In genomic region chr8:102223097-102223496, GRCm38 (mm10) we compare ENCODE assay signal across 33 mouse cellular contexts.
"Had no signal": no experiment of that assay in that cellular context is flagged by ENCODE, and none has a peak within 500 bp of the region (broad histone marks: within the 10 kb centered on the region; RNA-seq: fewer than 3 reads in every experiment).

No protein-coding gene starts in this region.

- H3K4me2 ChIP-seq: heart, embryonic 11.5 days; heart, embryonic 12.5 days; heart, embryonic 13.5 days; heart, embryonic 15.5 days; hindbrain, embryonic 12.5 days; hindbrain, embryonic 13.5 days; hindbrain, embryonic 14.5 days; hindbrain, embryonic 15.5 days; intestine, embryonic 15.5 days had no signal

- ATAC-seq: hindbrain, embryonic 16.5 days; hindbrain, postnatal 0 days; inflammation-experienced regulatory T-cells, adult 6 months; intestine, embryonic 15.5 days; intestine, embryonic 16.5 days; intestine, postnatal 0 days had no signal

- H3K27ac ChIP-seq: heart, embryonic 10.5 days; heart, embryonic 13.5 days; heart, embryonic 15.5 days; hindbrain, embryonic 10.5 days; hindbrain, embryonic 12.5 days; hindbrain, embryonic 13.5 days; hindbrain, embryonic 14.5 days; hindbrain, embryonic 15.5 days; hindbrain, postnatal 0 days; intestine, embryonic 15.5 days; kidney, postnatal 0 days; layer of hippocampus, adult 2 months; left cerebral cortex, adult 2 months had no signal

- H3K4me1 ChIP-seq: heart, embryonic 10.5 days; heart, embryonic 12.5 days; heart, embryonic 13.5 days; heart, embryonic 15.5 days; hindbrain, embryonic 10.5 days; hindbrain, embryonic 12.5 days; hindbrain, embryonic 13.5 days; hindbrain, embryonic 15.5 days; intestine, embryonic 15.5 days had no signal

- H3K9me3 ChIP-seq: heart, embryonic 10.5 days; heart, embryonic 13.5 days; heart, embryonic 15.5 days; hindbrain, embryonic 10.5 days; hindbrain, embryonic 12.5 days; hindbrain, embryonic 15.5 days; intestine, embryonic 15.5 days had no signal

- H3K27me3 ChIP-seq: heart, embryonic 12.5 days; heart, embryonic 13.5 days; heart, embryonic 15.5 days; hindbrain, embryonic 12.5 days; hindbrain, embryonic 13.5 days; hindbrain, embryonic 15.5 days; intestine, embryonic 15.5 days had no signal

- H3K36me3 ChIP-seq: heart, embryonic 10.5 days; heart, embryonic 12.5 days; heart, embryonic 13.5 days; heart, embryonic 15.5 days; hindbrain, embryonic 10.5 days; hindbrain, embryonic 12.5 days; hindbrain, embryonic 13.5 days; hindbrain, embryonic 15.5 days; intestine, embryonic 15.5 days had no signal

- H3K9ac ChIP-seq: heart, embryonic 12.5 days; heart, embryonic 13.5 days; heart, embryonic 15.5 days; hindbrain, embryonic 12.5 days; hindbrain, embryonic 13.5 days; hindbrain, embryonic 14.5 days; hindbrain, embryonic 15.5 days; intestine, embryonic 15.5 days had no signal

- H3K4me3 ChIP-seq: heart, embryonic 10.5 days; heart, embryonic 12.5 days; heart, embryonic 13.5 days; heart, embryonic 15.5 days; hindbrain, embryonic 10.5 days; hindbrain, embryonic 12.5 days; hindbrain, embryonic 13.5 days; hindbrain, embryonic 15.5 days; intestine, embryonic 15.5 days; layer of hippocampus, adult 2 months; left cerebral cortex, adult 2 months had no signal

- DNase-seq: heart, postnatal 10 days; heart, postnatal 14 days; heart, postnatal 36 days; heart, postnatal 4 days; kidney, adult 11 months; kidney, adult 18-20 months; kidney, adult 2 months; kidney, adult 9 months; kidney, postnatal 10 days; kidney, postnatal 14 days; kidney, postnatal 36 days; kidney, postnatal 4 days; layer of hippocampus, adult 9-11 months; layer of hippocampus, postnatal 36 days had no signal
